Mouse (Mus musculus): Measurements from ENCODE around the gene Srsy. TPM values are rescaled to one million over a fixed set of nuclear protein-coding genes. Genes with fewer than 3 reads are reported as not detected.
"Not testable (repeated sequence)": the region's sequence is repeated elsewhere in the genome, so short reads cannot be mapped to it uniquely, and the experiment has no call there.

Gene Srsy
- polyA plus RNA-seq (2015; fragmentation: Nextera tagmentation; extraction: Ambion mirVana): not detected in 2 replicates

GRCm38 (mm10) chrY:17937230-17937629 is at the start of gene Srsy:
TSS of gene Srsy (minus strand) at chrY:17937330.
- H3K27me3 ChIP-seq; H3K4me3 ChIP-seq; ATAC-seq (replicated peaks; ENCODE audit: insufficient number of reproducible peaks, insufficient read depth, low FRiP score, low read depth); H3K9me3 ChIP-seq (replicated peaks); H3K4me2 ChIP-seq; H3K4me1 ChIP-seq (replicated peaks); H3K36me3 ChIP-seq; H3K27ac ChIP-seq; H3K9ac ChIP-seq: not testable (repeated sequence)
- WGBS: no CpG with 5 or more reads among the region's 1 CpGs

Other genes with a start within 250 kb of the Srsy start
- not detected in 2 replicates for gene Gm21904, start 91.1 kb downstream of the Srsy start, polyA plus RNA-seq (2015; fragmentation: Nextera tagmentation; extraction: Ambion mirVana)
- gene Gm20772, start 62.6 kb downstream of the Srsy start, polyA plus RNA-seq (2015; fragmentation: Nextera tagmentation; extraction: Ambion mirVana): not detected in 2 replicates
- not detected in 2 replicates for gene Gm20831, start 62.6 kb downstream of the Srsy start, polyA plus RNA-seq (2015; fragmentation: Nextera tagmentation; extraction: Ambion mirVana)
- gene Gm21764, start 124.5 kb upstream of the Srsy start, polyA plus RNA-seq (2015; fragmentation: Nextera tagmentation; extraction: Ambion mirVana): not detected in 2 replicates
- not detected in 2 replicates for gene Ssty1, start 151.8 kb upstream of the Srsy start, polyA plus RNA-seq (2015; fragmentation: Nextera tagmentation; extraction: Ambion mirVana)

All from heart, embryonic 15.5 days (tissue).